Mouse (Mus musculus) layer of hippocampus, adult 2 months (tissue): ENCODE data around the gene 4933415F23Rik. TPM values are rescaled to one million over a fixed set of nuclear protein-coding genes. Genes with fewer than 3 reads are reported as not detected.
"Not testable (repeated sequence)": the region's sequence is repeated elsewhere in the genome, so short reads cannot be mapped to it uniquely, and the experiment has no call there.

ENCODE experiments used
- DNase-seq, 2 experiments: peaks; one replicate each; pipeline ENCODE4 v3.0.0; 2022; ENCODE audit warnings: low spot score in 2 of 2
- H3K27ac ChIP-seq: fragments of 200-600 bp; 2 replicates; pipeline ENCODE4 v1.8.1; 2022
- H3K4me3 ChIP-seq: fragments of 200-600 bp; 2 replicates; pipeline ENCODE4 v1.8.1; 2022; ENCODE audit warnings: mild to moderate bottlenecking
- CTCF ChIP-seq: fragments of 200-600 bp; conservative IDR thresholded peaks from 2 replicates; pipeline ENCODE4 v1.8.1; 2022; ENCODE audit warnings: antibody characterized with exemption, mild to moderate bottlenecking, moderate library complexity
- long read RNA-seq, 2 experiments: library from polyadenylated mRNA; stranded (forward); transcript quantifications; one replicate each; pipeline ENCODE4 v2.0.0; 2021; ENCODE audit warnings: borderline mapping rate in 2 of 2
- total RNA-seq, 2 experiments: library from RNA; stranded (reverse); gene quantifications; 2 replicates each; pipeline ENCODE4 v1.2.3; 2021

The 4933415F23Rik gene
- not detected for total RNA-seq
- long read RNA-seq, experiment 1 = 0 reads
- long read RNA-seq, experiment 2 = 0 reads

DNA sequence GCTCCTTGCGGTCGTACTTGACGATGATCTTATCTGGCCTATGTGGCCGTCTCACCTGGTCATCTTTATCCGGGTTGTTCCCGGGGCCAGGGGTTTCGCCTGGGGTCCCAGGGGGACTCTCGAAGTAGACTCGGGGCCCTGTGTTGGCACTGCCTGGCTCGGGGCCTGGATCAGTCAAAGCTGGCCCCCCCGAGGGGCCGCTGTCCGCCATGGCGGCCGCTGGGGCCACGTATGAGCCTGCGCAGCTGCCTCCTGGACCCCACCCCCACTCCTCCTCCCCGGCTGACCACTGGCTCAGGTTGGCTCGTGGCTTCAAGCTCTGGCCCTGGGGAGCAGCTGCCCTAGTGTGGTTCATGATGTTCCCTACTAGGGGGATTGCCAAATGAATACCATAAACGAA lies at the start of gene 4933415F23Rik:
TSS of gene 4933415F23Rik (minus strand) at position 233 of the 400 bp plus-strand sequence.
- no peak for TF ChIP-seq CTCF
- no peak for DNase-seq
- no peak within 1 kb of the TSS for H3K4me3 ChIP-seq
- H3K27ac ChIP-seq = peak within 1 kb of the TSS; percentile 19; the same call in 1 of the 2 replicates

DNA sequence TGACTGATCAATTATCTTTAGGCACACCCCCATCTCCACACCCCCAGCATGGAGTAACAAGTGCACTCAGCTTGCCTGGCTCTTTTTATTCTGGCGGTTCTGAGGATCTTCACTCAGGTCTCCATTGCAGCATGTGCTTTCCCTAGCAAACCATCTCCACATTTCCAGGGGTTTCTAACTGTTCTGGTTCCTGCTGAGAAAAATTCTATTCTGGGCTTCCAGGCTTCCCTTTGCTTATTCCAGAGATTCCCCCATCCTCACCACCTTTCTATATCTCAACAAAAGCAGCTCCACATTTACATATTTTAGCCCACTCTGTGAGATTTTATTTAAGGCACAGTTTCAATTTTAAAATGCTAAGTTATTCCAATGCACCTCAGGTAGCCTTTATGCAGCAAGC lies 49.7 kb upstream of the 4933415F23Rik start:
- no peak overlapping the region for H3K4me3 ChIP-seq
- DNase-seq = no peak
- TF ChIP-seq CTCF = no peak
- H3K27ac ChIP-seq = no peak overlapping the region

DNA sequence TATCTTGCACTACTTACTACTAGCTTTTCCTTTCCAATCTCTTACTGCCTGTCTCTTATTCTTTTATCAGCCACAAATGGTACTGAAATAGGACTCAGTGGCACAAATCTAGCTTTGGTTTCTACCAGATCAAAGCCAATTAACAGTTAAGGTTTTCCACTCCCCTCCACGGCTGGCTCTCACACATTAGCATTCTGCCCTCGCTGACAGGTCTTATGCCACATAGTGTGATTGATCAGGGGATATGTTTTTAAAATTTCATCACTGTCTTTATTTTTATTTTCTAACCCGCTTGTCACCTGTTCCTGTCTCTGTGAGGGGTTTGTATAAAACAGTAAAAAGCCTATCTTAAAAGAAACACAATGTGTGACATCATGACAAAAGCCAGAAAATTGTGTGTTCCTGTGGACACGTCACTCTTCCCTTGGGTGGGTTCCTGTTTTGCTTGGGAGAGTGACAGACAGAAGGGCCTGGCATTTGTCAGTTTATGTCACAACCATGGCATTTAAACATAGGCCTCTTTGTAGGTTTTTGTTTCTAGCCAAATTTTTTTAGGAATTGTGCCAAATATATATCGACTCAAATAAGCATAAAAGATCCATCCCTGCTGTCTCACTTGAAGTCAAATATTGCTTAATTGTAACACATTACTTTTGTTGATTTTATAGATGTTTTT lies 44.3 kb upstream of the 4933415F23Rik start:
- no peak overlapping the region for H3K27ac ChIP-seq
- H3K4me3 ChIP-seq = no peak overlapping the region
- no peak for DNase-seq
- TF ChIP-seq CTCF = no peak

DNA sequence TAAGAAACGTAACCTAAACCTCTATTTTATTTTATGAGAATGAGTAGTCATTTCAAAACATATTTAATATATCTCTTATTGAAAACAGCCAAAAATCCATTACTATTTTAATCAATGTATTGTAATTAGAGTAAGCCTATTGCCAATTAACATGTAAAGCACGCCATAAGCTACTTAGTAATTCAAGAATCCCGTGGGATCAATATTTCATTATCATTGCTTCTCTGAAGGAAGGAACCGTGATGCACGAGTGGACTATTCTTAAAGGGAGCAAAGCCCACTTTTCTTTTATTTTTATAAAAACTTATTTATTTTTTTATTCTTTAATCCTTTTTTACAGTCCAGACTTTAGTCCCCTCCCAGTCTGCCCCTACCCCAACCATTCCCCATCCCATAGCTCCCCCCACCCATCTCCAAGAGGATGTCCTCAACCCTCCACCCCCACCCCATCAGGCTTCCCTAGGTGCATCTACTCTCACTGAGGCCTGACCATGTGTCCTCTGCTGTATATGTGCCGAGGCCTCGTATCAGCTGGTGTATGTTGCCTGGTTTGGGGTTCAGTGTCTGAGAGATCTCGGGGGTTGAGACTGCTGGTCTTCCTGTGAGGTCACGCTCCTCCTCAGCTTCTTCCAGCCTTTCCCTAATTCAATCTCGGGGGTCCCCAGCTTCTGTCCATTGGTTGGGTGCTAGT lies 39.2 kb upstream of the 4933415F23Rik start:
- DNase-seq = no peak
- no peak overlapping the region for H3K4me3 ChIP-seq
- no peak overlapping the region for H3K27ac ChIP-seq
- TF ChIP-seq CTCF = no peak

DNA sequence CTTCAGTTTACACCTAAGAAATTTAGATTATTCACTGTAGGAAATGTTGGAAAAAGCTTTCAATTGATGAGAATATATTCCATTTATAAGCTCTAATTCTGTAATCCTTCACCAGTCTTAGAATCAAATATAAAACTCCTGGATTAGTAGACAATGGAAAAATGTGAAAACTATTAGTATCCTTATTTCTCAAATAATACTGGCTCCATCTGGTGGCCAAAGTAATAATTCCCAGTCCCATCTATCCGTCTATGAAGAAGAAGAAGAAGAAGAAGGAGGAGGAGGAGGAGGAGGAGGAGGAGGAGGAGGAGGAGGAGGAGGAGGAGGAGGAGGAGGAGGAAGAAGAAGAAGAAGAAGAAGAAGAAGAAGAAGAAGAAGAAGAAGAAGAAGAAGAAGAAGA lies 38.5 kb upstream of the 4933415F23Rik start:
- H3K4me3 ChIP-seq, H3K27ac ChIP-seq: not testable (repeated sequence)
- DNase-seq = peak; percentile 43 to 74
- peak; percentile 69 for TF ChIP-seq CTCF

DNA sequence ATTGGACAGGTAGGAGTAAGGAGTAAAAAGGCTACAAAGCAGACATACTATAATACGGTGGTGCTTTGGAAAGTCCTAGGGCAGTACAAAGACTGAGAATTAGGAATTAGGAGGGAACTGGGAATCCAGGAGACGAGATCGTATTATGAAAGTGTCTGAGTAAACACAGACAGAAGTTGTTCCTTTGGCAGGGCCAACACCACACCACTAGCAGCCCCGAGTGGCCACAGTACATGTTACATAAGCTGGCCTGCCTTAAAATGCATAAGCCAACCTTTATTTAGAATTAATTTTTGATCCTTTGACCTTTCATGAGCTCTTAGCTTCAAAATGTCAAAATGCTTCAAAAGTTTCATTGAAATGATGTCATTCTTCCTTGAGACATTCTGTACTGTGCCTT lies 18.8 kb upstream of the 4933415F23Rik start:
- H3K4me3 ChIP-seq = no peak overlapping the region
- no peak for DNase-seq
- H3K27ac ChIP-seq = no peak overlapping the region
- TF ChIP-seq CTCF = no peak

DNA sequence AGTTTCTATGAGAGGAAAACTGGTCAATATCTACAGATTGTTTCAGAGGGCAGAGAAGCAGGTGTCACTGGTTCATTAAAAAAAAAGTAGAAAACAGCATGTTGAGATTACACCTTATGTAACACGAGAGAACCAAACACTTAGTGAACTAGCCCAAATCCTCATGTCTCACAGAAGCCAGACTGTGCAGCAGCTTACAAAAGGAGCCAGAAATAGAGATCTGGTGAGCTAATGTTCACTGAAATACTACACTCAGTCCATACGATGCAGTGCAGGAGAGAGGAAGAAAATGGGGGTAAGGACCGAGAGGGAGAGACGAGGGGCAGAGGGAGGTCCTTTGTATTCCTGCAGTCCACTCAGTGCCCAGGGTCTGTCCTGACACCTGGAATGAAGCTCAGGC lies 17.4 kb upstream of the 4933415F23Rik start:
- Histone ChIP-seq H3K4me3 (no peak overlapping the region), H3K27ac (peak overlapping the region; percentile 69; the same call in 1 of the 2 replicates)
- DNase-seq = peak; percentile 12 to 14
- no peak for TF ChIP-seq CTCF

DNA sequence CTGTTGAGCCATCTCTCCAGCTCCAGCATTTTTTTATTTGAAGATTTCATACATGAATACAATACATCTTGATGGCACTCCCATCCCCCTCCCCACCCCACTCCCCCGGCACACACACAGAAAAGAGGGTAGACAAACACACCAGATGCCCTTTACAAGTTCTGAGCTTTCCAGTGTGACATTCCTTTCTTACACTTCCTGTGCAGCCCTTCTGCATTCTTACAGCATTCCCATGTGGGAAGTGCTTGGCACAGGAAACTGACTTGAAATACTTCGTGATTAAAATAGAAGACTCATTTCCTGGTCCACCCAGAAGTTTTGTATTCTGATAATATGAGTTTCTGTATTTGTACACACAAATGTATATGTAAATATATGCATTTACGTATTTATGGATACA lies 15.4 kb upstream of the 4933415F23Rik start:
- Histone ChIP-seq H3K27ac (no peak overlapping the region), H3K4me3 (no peak overlapping the region)
- TF ChIP-seq CTCF = no peak
- no peak for DNase-seq

DNA sequence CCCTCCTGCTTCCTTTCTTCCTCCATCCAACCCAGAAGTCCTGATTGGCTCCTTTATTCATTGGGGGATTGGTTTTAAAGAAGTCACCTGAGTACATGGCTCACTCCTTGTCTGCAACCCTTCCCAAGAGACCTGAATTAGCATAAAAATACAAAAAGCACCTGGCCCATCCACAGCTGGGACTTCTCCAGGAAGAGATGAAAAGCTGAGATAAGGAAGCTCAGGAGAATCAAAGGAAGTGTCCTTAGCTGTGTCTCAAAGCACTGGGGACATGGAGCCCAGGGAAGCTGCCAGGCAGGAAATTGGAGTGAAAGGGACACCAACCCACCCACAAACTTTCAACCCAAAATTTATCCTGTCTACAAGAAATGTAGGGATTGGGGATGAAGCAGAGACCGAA lies 7.1 kb upstream of the 4933415F23Rik start:
- no peak for TF ChIP-seq CTCF
- no peak for DNase-seq
- H3K4me3 ChIP-seq = no peak overlapping the region

DNA sequence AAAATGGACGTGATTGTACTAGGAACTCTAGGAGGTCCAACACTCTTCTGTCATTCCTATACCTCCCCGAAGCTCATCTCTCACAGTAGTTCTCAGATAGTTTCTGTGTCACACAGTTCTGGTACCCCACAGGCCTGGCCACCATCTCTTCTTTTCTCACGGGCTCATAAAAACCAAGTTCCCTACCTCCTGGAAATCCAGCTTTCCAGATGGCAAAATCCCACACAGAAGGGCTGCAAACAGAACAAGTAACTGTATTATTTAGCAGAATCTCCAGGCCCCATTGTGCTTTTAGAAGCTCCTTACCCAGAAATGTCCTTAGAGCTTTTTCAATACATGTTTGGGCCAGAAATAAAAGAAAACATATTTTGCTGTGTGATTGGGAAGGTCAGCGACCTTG lies 828 bp upstream of the 4933415F23Rik start:
- Histone ChIP-seq H3K27ac (peak overlapping the region; percentile 19; the same call in 1 of the 2 replicates), H3K4me3 (no peak overlapping the region)
- peak in 1 of 2 experiments; percentile 21 for DNase-seq
- TF ChIP-seq CTCF = no peak

More for the DNA sequence above, 7.1 kb upstream of the 4933415F23Rik start:
- H3K27ac ChIP-seq = no peak overlapping the region

DNA sequence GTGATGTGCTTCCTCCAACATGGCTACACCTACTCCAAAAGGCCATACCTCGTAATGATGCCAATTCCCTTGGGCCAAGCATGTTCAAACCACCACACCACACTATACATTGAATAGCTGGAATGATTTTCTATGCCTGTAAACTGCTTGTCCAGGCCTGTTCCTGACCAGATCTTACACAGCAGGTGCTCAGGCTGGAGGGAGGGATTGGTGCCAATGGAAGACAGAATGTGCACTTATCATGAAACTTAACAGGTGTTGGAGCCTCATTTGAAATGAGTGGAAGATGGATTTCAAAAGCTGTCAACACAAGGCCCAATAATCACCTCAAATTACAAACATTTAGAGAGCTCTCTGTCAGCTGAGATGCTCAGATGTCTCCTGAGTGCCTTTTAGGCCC lies 2.3 kb downstream of the 4933415F23Rik start:
- Histone ChIP-seq H3K27ac (no peak overlapping the region), H3K4me3 (no peak overlapping the region)
- TF ChIP-seq CTCF = no peak
- DNase-seq = no peak

DNA sequence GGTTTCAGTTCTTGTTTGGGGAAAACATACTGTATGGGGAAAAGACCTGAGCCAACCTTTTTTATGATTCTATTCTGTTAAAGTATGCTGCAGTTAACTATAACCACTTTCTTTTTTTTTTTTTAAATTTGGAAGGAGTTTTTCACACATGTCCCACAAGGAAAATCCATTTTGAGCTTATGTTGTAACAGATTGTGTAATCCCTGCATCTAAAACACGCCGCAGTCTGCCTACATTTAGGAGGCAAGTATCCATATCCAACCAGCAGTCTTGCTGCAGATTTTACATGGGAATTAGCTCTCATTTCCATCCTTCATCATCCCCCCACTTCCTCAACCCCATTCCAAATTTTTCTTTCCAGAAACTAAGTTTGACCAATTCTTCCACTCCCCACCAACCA lies 3.6 kb downstream of the 4933415F23Rik start:
- H3K27ac ChIP-seq = peak overlapping the region; percentile 64; the same call in 1 of the 2 replicates
- no peak overlapping the region for H3K4me3 ChIP-seq
- DNase-seq = peak in 1 of 2 experiments; percentile 40
- no peak for TF ChIP-seq CTCF

DNA sequence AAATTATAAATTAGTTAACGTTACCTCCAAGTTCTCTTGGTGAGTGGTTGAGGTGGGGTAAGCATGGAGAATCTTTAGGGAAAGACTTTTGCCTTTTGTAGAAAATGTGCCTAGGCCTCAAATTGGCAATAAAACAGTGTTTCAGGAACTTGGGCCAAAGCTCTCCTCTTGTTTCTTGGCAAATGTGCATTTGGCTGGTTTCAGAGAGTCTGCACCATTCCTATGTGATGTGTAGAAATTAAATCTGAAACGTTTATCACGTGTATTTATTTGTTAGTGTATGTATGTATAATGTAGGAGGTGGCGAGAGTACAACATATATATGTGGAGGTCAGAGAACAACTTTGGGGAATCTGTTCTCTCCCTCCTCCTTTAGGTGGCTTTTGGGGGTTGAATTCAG lies 4.1 kb downstream of the 4933415F23Rik start:
- Histone ChIP-seq H3K4me3 (no peak overlapping the region), H3K27ac (peak overlapping the region; percentile 64; the same call in 1 of the 2 replicates)
- TF ChIP-seq CTCF = no peak
- no peak for DNase-seq

DNA sequence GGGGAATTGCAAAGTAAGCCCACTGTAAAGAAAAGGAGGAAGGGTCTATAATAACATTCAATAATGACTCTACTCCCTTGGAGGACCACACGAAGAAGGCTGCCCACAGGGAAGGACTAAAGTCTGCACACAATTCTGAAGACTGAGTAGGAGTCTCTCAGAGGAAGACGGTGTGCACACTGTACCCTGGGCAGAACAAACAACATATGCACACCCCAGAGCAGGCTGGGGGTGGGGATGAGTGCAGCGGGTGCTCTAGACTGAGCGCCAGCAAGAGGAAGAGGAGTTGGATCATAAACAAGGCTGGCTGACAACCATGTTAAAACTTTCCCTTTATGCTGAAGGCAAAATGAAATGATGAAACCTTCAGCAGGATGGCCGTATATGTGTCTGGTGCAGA lies 34.3 kb downstream of the 4933415F23Rik start:
- Histone ChIP-seq H3K27ac (peak overlapping the region; percentile 56), H3K4me3 (no peak overlapping the region)
- DNase-seq = peak; percentile 29 to 46
- TF ChIP-seq CTCF = no peak
